Mouse (Mus musculus) liver, embryonic 13.5 days (tissue): ENCODE measurements around the gene 2010300C02Rik. TPM values are rescaled to one million over a fixed set of nuclear protein-coding genes. Genes with fewer than 3 reads are reported as not detected.

ENCODE experiments used
- ATAC-seq: fragments of 200-750 bp; cut with Nextera tagmentation; 2 replicates; pipeline ENCODE4 v1.8.0; 2017; ENCODE audit warnings: low read depth, mild to moderate bottlenecking, moderate number of reproducible peaks, moderate library complexity
- DNase-seq: peaks from one replicate; pipeline ENCODE4 v3.0.0; 2022
- H3K27ac ChIP-seq: fragments of 300-500 bp; sonication (generic); 2 replicates; pipeline ENCODE4 v1.5.1; 2015; ENCODE audit warnings: moderate library complexity, mild to moderate bottlenecking, inconsistent platforms
- H3K27me3 ChIP-seq: fragments of 300-500 bp; sonication (generic); 2 replicates; pipeline ENCODE4 v1.6.1; 2015; ENCODE audit warnings: mild to moderate bottlenecking, inconsistent platforms
- H3K36me3 ChIP-seq: fragments of 300-500 bp; sonication (generic); 2 replicates; pipeline ENCODE4 v1.6.1; 2015; ENCODE audit warnings: mild to moderate bottlenecking, inconsistent platforms
- H3K4me1 ChIP-seq: fragments of 300-500 bp; sonication (generic); replicated peaks from 2 replicates; pipeline ENCODE4 v1.6.1; 2015; ENCODE audit warnings: inconsistent platforms
- H3K4me2 ChIP-seq: fragments of 300-500 bp; sonication (generic); 2 replicates; pipeline ENCODE4 v1.6.1; 2015; ENCODE audit warnings: inconsistent platforms, mild to moderate bottlenecking, moderate library complexity
- H3K4me3 ChIP-seq: fragments of 300-500 bp; sonication (generic); replicated peaks from 2 replicates; pipeline ENCODE4 v1.5.1; 2015; ENCODE audit warnings: mild to moderate bottlenecking, inconsistent platforms
- H3K9ac ChIP-seq: fragments of 300-500 bp; sonication (generic); 2 replicates; pipeline ENCODE4 v1.6.1; 2015; ENCODE audit warnings: mild to moderate bottlenecking, inconsistent platforms
- H3K9me3 ChIP-seq: fragments of 300-500 bp; sonication (generic); replicated peaks from 2 replicates; pipeline ENCODE4 v1.6.1; 2016; ENCODE audit warnings: inconsistent platforms
- WGBS: fragments of 180-500 bp; shearing (Covaris S2); methylation state at CpG from one replicate; pipeline ENCODE4 v1.1.7; 2015; ENCODE audit not compliant: insufficient replicate concordance; 5-methylcytosine and 5-hydroxymethylcytosine counted together
- polyA plus RNA-seq: library from polyadenylated mRNA; unstranded; fragments of >200 nt; fragmentation: Nextera tagmentation; extraction: Ambion mirVana; gene quantifications from 2 replicates; pipeline ENCODE4 v1.2.1, GENCODE M21; 2015

Gene 2010300C02Rik
- polyA plus RNA-seq, 1 experiment from 2014 or later = 0.09 TPM

DNA sequence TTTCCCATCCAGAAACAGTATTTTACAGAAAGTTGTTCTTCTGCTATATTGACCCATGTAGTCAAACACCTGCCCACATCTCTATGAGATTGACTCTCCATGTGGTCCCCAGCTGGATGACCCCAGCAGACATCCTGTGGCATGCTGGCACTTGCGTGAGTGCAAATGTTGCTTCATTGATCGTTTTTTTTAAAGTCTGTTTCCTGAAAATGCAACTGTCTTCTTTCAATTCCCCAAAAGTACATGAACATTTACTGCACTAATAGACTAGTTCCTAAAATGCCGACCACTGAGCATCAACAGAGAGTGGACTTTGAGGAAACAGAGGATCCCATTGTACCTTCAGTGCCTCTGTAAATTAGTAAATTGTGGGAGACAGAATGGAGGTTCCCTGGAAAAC lies 157.9 kb downstream of the 2010300C02Rik start:
- Histone ChIP-seq H3K4me3 (no peak overlapping the region), H3K4me1 (no peaks in the 10 kb centered on the region), H3K9ac (no peak overlapping the region), H3K4me2 (no peak overlapping the region), H3K36me3 (no peaks in the 10 kb centered on the region), H3K27ac (no peak overlapping the region), H3K27me3 (no peaks in the 10 kb centered on the region), H3K9me3 (no peaks in the 10 kb centered on the region)
- DNase-seq (no peak), ATAC-seq (no peak)
- 54% methylated on average over 3 of the region's 3 CpGs for WGBS

Other genes with a start within 250 kb of the 2010300C02Rik start
- gene Mgat4a, start 179.1 kb downstream of the 2010300C02Rik start, polyA plus RNA-seq = 1.0 and 1.8 TPM in 2 replicates
- 1.6 and 1.9 TPM in 2 replicates for gene Tsga10, start 146.3 kb upstream of the 2010300C02Rik start, polyA plus RNA-seq
- gene Lipt1, start 151.7 kb upstream of the 2010300C02Rik start, polyA plus RNA-seq = 5.4 and 6.9 TPM in 2 replicates
- gene Mitd1, start 170.3 kb upstream of the 2010300C02Rik start, polyA plus RNA-seq = 16.0 and 22.9 TPM in 2 replicates
- 222 and 231 TPM in 2 replicates for gene Mrpl30, start 170.4 kb upstream of the 2010300C02Rik start, polyA plus RNA-seq
- not detected in 2 replicates for gene Lyg2, start 196.4 kb upstream of the 2010300C02Rik start, polyA plus RNA-seq
- gene Lyg1, start 237.7 kb upstream of the 2010300C02Rik start, polyA plus RNA-seq = not detected in 2 replicates